Mouse (Mus musculus) gastrocnemius, postnatal 36 days (tissue): ENCODE measurements around the gene Pla2g12a. TPM values are rescaled to one million over a fixed set of nuclear protein-coding genes. Genes with fewer than 3 reads are reported as not detected.

Experiments
- DNase-seq, 2 experiments: peaks; one replicate each; pipeline ENCODE4 v3.0.0; 2022
- intact Hi-C: fragments of 180-260 bp; cut with DNase I; formaldehyde crosslinking; loops from one replicate; pipeline ENCODE4 v1.15.1; 2025
- long read RNA-seq, 2 experiments: library from polyadenylated mRNA; stranded (forward); transcript quantifications; one replicate each; pipeline ENCODE4 v2.0.0; 2021
- total RNA-seq, 2 experiments: library from RNA; stranded (reverse); gene quantifications; 2 replicates each; pipeline ENCODE4 v1.2.3; 2021

Pla2g12a gene
- 100 to 1,000 TPM in 1 of 2 experiments, 10 to 100 TPM in 1; 75.8 to 100 TPM for total RNA-seq
- long read RNA-seq, experiment 1, transcript Pla2g12a-201 (4 exons, 1,561 nt): major isoform, 165 of 197 reads
- long read RNA-seq, experiment 1, transcript Pla2g12a-203 (1 exons, 2,992 nt): minor isoform, 25 of 197 reads
- long read RNA-seq, experiment 1, partial matches to known transcripts: 0 of 197 reads
- long read RNA-seq, experiment 1, other reads (novel, unspliced or antisense): 7 of 197 reads
- long read RNA-seq, experiment 2, transcript Pla2g12a-203 (1 exons, 2,992 nt): minor isoform, 25 of 315 reads
- long read RNA-seq, experiment 2, transcript Pla2g12a-201 (4 exons, 1,561 nt): major isoform, 284 of 315 reads
- long read RNA-seq, experiment 2, partial matches to known transcripts: 1 of 315 reads
- long read RNA-seq, experiment 2, other reads (novel, unspliced or antisense): 4 of 315 reads

DNA sequence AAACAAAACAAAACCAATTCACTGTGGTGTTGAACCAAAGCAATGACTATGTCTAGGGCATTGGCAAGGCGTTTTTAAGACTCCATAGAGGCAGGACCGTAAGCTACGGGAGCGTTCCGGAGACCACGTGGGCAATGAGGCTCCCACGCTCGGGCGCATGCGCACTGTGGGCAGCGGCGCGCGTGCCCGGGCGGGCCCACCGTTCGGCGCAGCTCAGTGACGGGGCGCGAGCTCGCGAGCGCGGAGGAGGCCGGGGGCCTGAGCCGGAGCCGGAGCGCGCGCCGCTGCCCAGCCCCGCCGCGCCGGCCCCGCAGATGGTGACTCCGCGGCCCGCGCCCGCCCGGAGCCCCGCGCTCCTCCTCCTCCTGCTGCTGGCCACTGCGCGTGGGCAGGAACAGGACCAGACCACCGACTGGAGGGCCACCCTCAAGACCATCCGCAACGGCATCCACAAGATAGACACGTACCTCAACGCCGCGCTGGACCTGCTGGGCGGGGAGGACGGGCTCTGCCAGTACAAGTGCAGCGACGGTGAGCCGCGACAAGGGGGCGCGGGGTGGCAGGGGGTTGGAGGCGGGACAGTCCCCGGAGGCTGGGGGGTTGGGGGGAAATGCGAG lies at the start of gene Pla2g12a:
Gene Pla2g12a (plus strand): TSS at position 202 of the 617 bp plus-strand sequence.
- intact Hi-C loops: loop anchor here (5.0 kb wide), 1 partner anchor 46 kb away; the partner anchor contains the start of gene Gar1
- DNase-seq: peak; percentile 80 to 85

DNA sequence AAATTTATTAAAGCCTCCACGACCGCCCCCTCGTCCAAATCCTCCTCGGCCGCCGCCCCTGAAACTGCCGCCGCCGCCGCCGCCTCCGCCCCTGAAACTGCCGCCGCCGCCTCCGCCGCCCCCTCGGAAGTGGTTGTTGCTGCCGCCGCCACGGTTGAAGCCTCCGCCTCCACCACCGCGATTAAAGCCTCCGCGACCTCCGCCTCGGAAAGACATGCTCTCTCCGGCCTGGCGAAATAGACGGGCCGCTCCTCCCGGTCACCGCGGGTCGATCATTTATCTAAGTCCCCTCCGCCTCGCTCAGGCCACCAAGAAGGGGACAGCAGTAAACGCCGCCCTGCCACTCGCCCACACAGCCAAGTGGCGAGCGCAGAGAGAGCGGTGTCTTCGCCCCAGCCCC lies 47.8 kb upstream of the Pla2g12a start:
- intact Hi-C loops: loop anchor here (5.0 kb wide), 1 partner anchor 47 kb away; the partner anchor contains the start of gene Pla2g12a
- peak in 1 of 2 experiments; percentile 20 for DNase-seq

DNA sequence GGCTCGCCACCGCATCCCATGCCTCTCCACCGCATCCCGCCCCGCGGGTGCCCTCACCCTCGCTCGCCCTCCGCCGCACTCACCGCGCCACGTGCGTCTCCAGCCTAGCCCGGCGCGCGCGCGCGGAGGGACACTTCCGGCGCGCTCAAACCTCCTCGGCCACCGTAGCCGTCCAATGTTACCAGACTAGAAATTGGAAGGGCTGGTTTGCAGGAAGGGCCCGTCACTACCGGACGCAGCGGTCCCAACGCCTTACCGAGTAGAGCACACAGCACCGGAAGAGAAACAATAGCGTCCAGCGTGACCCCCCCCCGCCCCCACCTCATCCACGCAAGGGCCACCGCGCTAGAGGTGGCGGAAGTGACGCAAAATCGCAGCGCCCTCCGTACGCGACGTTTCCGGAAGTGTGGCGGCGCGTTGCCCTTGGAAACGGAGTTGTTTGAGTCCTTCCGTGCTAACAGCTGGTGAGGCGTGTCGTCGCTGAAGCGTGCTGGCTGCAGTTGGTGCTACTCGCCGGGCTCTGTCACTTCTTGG lies 47.3 kb upstream of the Pla2g12a start, which contains the start of gene Gar1:
Gene Gar1 (minus strand): TSS at position 362 of the 534 bp plus-strand sequence.
- intact Hi-C loops: loop anchor here (5.0 kb wide), 1 partner anchor 46 kb away; the partner anchor contains the start of gene Pla2g12a
- peak; percentile 92 to 93 for DNase-seq

DNA sequence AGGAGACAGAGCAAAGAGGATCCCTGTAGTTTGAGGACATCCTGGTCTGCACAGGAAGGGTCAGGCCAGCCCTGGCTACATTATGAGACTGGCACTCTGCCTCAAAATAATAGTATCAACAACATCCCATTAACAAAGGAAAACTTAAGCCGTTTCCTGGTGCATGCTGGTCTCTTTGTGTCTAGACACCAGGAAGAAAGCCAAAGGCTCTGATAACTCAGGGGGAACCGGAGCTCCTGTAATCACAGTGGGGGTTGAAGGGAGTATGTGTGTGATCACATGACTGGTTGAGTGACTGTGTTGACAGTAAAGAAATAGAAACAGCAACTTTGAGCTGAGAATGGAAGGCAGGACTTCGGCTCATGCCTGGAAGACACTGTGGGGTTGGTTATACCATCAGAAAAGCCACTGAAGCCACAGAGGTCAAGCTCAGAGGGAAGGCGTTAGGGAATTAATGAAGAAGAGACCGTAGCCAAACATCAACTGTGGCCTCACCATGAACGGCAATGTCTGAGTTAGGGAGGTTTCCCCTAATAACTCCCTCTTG lies 42.9 kb upstream of the Pla2g12a start, which contains the start of gene Cfi:
Gene Cfi (plus strand): TSS at position 497 of the 547 bp plus-strand sequence.
- DNase-seq: no peak

DNA sequence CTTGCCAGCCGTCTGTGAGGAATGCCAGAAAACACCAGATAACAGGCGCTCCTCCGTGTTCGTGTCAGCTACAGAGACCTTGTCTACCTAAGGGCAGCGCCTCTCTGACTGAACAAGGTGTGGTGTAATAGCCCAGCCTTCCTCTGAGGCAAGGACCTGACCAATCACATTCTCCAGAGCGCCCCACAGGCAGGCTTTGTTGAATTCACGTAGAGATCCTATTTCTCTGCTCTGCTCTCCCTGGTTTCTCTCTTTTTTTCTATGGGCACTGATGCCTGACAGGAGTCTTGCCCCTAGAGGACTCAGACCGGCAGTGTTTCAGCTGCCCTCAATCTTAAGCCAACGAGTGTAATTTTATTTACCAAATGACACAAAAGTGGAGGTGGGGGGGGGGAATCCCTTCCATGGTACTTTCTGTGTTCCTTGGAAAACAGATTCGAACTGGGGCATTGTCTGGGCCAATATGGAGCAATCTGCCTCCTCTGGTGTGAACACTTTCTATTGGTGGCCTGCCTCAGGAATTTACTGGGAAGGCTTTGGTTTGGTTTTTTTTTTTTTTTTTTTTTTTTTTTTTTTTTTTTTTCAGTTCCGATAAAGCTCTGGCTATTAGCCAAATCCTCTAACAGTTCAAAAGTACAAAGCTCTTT lies 42.2 kb upstream of the Pla2g12a start:
- intact Hi-C loops: no loop called here
- no peak for DNase-seq

More for the DNA sequence above, 42.9 kb upstream of the Pla2g12a start, which contains the start of gene Cfi:
- intact Hi-C loops: no loop called here

DNA sequence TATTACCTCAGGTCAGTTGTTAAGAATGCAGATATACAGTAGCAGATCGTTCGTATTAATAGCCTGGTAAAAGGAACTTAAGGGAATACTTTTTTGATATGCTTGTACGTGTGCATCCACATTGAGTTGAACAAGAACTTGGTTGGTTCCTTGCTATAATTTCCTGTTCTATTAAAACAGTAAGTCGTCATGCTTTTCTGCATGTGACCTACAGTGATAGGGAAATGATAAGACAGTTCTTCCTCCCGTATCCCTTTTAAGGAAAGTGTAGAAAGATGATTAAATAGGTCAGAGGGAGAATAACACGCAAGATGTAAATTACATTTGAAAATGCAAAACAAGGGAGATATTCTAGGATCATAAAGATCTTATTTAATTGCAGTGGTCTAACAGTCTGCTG lies 41.4 kb upstream of the Pla2g12a start:
- intact Hi-C loops: no loop called here
- no peak for DNase-seq

DNA sequence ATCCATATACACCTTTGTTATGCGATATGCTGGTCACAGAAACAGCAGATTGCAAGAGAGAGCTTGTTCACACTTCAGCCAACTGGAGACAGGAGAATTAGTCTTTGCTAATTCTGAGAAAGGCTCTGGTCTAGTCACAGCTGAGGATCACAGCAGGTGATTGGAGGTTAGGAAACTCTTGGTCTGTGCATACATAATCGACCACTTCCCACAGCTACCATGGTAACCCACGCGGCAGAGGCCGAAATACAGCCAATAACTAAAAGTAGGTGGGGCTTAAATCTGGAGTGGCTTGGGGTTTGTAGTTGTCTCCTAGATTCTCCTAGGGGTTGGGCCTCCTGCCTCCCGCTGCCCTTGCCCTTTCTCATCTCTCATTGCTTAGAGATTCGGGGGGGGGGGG lies 40.4 kb upstream of the Pla2g12a start:
- intact Hi-C loops: no loop called here

DNA sequence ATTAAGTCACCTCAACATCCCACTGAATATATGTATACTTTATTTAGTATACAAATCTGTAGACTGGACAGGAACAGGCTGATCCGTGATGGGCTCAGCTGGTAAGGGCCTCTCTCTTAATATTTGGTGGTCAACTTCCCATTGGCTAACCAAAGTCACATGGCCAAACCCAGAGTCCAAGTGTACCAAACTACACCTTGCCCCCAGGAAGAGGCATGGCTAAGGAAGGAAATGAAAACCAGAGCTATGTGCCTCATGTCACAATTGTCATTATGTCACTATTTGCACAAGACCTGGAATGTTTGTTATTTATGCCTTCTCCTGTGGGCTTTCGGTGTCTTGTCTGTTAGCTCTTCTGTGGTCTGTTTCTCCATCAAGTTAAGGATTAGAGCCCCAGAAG lies 32.5 kb upstream of the Pla2g12a start:
- no peak for DNase-seq
- intact Hi-C loops: no loop called here

More for the DNA sequence above, 40.4 kb upstream of the Pla2g12a start:
- DNase-seq: no peak

DNA sequence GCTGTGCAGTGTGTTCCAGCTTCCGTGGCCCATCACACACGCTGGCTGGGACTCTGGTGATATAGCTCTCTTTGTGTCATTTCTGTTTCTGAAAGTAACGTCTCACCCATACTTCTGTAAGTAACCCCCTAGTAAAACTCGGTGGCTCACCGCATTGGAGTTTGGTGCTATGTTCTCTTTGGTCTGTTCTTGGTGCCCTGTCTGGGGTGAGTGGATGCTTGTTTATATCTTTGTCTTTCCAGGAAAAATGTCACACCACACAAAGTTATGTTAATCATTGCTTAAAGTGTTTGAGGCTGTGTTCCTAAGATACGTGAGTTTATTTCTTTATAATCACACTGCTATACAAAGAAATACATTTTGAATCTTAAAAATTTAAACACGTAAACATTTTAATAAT lies 31.6 kb upstream of the Pla2g12a start:
- DNase-seq: no peak

DNA sequence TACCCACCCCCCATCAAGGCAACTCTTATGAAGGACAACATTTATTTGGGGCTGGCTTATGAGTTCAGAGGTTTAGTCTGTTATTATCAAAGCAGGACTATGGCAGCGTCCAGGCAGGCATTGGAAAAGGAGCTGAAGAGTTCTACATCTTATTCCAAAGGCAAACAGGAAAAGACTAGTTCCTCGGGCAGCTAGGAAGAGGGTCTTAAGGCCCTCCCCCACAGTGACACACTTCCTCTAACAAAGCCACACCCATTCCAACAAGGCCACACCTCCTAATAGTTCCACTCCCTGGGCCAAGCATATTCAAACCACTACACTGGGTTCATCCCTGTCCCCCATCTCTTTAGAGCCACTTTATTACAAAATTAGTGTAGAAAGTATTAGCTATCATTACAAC lies 15.8 kb upstream of the Pla2g12a start:
- no peak for DNase-seq
- intact Hi-C loops: no loop called here

More for the DNA sequence above, 31.6 kb upstream of the Pla2g12a start:
- intact Hi-C loops: no loop called here

DNA sequence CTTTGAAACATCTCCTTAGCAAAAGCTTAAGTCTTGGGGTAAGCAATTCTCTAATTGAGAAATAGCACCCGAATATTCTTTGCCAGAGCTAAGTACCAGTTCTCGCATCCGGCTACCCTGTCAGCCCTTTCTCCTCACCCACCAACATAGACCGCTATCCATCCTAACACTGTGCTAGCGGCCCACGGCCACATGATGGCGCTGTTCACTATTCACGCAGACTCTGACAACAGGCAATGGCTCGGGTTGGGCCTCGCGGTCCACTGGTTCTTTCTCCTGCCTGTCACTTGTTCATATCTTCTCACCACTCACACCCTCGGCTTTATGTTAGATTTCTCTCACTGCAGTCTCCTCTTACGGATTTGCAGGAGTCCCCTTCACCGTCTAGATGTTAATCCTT lies 14.7 kb upstream of the Pla2g12a start:
- DNase-seq: peak in 1 of 2 experiments; percentile 20
- intact Hi-C loops: no loop called here

DNA sequence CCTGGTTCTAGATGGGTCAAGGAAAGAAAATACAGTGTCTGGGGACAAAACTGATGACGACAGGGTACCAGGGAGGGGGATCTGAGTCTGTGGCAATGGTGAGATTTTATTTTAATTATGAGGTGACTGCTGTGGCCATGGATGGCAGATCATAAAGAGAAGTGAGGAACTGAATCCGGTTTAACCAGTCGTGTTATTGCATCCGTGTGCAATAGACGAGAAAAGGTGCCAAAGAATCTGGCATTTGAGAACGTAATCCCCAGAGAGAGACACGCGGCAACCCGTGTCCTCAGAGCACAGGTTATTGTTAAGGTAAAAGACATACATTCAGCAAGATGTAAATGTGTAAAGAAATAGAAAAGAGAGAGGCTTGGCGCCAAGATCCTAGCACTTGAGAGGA lies 1.1 kb upstream of the Pla2g12a start:
- intact Hi-C loops: loop anchor here (5.0 kb wide), 1 partner anchor 45 kb away; the partner anchor contains the start of gene Gar1
- no peak for DNase-seq

DNA sequence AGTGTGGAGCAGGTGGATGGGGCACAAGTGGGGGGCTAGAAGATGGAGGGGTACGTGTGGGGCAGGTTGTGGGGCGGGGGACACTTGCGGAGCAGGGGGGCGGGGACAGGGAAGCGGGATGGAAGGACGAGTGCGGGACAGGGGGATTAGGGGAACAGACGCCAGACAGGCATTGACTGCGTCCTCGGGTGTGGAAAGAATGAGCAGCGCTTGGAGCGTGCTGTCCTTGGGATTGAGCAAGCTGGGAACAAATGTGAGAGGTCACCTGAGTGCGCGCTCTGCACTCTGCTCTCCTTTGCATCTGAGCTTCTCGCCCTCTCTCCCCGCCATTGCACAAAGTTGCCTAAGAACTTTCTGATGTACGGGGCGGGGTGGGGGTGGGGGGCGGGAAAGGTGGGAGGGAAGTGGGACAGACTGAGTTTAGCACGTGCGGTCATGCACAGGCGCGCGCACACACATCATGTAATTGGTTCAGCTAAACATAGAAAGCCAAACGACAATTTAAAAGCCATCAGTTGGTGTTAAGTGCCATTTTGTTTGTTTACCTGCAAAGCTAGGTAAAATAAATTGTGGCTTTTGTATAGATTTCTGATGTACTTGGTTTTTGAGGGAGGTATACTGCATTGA lies 838 bp downstream of the Pla2g12a start:
- no peak for DNase-seq
- intact Hi-C loops: loop anchor here (5.0 kb wide), 1 partner anchor 47 kb away; the partner anchor contains the start of gene Gar1

DNA sequence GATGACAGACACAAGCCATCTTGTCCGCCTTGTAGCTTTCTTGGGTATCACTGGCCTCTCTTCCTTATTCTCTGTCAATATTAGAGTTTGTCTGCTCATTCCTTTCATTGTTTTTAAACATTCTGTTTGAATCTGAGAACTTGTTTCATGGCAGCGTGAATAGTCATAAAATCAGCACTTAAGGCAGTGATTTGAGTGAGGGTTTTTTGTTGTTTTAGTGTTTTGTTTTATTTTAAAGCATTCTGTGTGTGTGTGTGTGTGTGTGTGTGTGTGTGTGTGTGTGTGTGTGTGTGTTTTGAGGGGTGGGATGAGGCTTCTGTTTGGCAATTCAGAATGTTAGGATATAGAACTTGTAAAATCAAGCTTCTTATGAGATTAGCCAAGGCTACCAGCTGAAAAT lies 1.5 kb downstream of the Pla2g12a start:
- DNase-seq: no peak
- intact Hi-C loops: loop anchor here (5.0 kb wide), 1 partner anchor 48 kb away; the partner anchor contains the start of gene Gar1

DNA sequence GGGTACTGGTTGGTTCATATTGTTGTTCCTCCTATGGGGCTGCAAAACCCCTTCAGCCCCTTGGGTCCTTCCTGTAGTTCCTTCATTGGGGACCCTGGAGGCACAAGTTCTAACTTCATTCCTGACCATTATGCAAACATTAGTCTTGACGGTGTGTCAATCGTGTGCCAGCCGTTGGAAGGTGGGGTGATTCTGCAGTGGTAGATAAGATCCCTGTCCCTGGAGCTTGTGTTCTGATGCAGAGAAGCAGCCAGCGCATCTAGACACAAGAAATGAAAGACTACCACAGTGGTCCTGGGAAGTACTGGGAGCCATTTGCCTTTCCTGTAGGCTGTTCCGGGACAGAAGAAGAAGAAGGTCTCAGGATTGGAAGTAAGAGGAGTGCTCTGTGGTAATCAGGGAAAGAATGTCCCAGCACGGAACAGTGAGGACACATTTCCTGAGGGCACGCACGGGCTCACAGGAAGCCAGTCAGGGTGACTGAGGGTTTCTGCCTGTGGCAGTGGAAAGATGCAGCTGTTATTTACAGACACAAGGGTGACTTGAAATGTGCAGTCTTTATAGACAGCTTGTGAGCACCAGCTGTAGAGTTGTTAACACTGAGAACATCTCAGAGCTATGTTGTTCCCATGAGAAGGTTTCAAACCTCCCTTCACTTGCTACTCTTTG lies 2.7 kb downstream of the Pla2g12a start:
- intact Hi-C loops: no loop called here

DNA sequence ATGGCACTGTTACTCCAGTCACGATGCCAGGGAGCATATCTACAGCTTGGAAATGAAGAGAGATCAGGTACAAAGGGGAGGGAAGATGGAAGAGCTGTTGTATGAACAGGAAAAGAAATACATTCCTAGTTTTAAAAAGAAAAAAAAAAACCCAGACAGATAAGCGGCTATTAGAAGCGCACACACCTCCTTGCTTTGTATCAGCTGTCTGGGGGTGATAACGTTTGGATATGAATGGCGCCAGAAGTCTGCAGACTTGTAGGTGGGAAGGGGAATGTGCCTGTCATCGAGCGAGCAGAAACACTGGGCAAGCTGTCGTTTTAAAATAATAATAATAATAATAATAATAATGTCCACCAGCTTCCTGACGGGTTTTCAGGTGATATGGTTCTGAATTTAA lies 7.2 kb downstream of the Pla2g12a start:
- intact Hi-C loops: no loop called here

More for the DNA sequence above, 2.7 kb downstream of the Pla2g12a start:
- no peak for DNase-seq

DNA sequence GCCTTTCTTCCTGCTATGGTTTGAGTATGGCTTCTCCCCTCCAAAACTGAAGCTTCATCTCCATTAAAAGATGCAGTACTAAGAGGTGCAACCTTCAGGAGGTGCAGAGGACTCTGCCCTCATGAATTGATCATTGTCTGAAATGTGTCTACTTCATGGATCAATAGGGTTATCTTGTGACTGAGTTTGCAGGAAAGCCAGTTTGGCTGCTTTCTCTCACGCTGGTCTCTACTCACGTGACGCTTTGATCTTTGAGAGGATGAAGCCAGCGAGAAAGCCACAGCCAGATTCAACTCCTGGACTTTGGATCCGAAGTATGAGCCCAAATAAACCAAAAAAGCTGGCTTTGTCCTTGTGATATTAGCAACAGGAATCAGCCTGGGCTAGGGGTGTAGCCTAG lies 8.0 kb downstream of the Pla2g12a start:
- intact Hi-C loops: no loop called here

More for the DNA sequence above, 7.2 kb downstream of the Pla2g12a start:
- no peak for DNase-seq

DNA sequence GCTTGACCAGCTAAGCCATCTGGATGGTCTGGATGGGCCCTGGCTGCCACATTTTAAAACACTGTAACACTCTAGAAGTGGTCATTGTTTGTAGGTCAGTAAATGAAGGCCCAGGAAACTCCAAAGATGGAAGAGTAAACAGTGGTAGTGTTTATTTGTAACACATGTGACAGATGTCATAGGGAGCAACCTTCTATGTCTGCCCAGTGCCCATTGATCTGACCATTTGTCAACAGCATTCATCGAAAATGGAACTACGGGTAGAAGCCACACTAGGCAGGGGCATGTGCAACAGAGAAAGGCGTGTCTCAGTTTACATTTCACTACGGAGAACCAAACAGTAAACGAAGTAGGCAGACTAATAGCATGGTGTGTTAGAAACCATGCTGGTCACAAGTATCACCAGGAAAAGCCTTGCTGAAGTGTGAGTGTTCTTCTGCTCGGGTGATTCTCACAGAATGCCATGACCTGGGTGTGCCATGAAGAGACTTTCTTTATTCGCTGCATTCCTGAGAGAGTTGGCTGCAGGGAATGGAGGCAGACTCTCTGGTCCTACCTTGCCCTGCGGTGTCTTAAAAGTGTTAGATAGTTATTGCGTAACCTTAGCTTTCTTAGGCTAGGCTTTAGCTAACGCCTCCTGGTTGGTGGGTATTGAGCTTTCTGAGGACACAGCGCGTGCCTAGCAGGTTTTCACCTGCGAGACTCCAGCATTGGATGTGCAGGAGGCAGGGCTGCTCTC lies 9.5 kb downstream of the Pla2g12a start:
- intact Hi-C loops: no loop called here
- no peak for DNase-seq

More for the DNA sequence above, 8.0 kb downstream of the Pla2g12a start:
- no peak for DNase-seq
